Mouse (Mus musculus): Measurements from ENCODE around the gene Zswim3. TPM values are rescaled to one million over a fixed set of nuclear protein-coding genes. Genes with fewer than 3 reads are reported as not detected.

The Zswim3 gene
- polyA plus RNA-seq, 1 experiment from 2014 or later: 8.5 TPM

- DNase-seq (ENCODE audit: low spot score): peak; percentile 92
- H3K27ac ChIP-seq (replicated peaks): peak within 1 kb of the TSS; percentile 87
- H3K36me3 ChIP-seq (replicated peaks): peaks cover 18% of the 10 kb centered on the region; the same call in 1 of the 2 replicates
- WGBS: under 1% methylated on average over 89 of the region's 89 CpGs
- no peaks in the 10 kb centered on the region for H3K9me3 ChIP-seq
- H3K27me3 ChIP-seq (replicated peaks; ENCODE audit: low read depth, poor library complexity, severe bottlenecking): peaks cover 13% of the 10 kb centered on the region; the same call in 1 of the 2 replicates
- H3K4me3 ChIP-seq: peak within 1 kb of the TSS; percentile 79
- peaks cover 36% of the 10 kb centered on the region for H3K4me1 ChIP-seq
Measured at GRCm38 (mm10) chr2:164785481-164786387, 19.2 kb upstream of the Zswim3 start, which contains the start of gene Snx21. Snx21 (plus strand) TSS chr2:164785823.

- no peak for DNase-seq (ENCODE audit: low spot score)
- peaks cover 24% of the 10 kb centered on the region for H3K36me3 ChIP-seq (replicated peaks)
- 9% methylated on average over 15 of the region's 15 CpGs for WGBS
- H3K4me1 ChIP-seq: peaks cover 36% of the 10 kb centered on the region
- peak overlapping the region; percentile 87 for H3K27ac ChIP-seq (replicated peaks)
- H3K27me3 ChIP-seq (replicated peaks; ENCODE audit: low read depth, poor library complexity, severe bottlenecking): peaks cover 13% of the 10 kb centered on the region; the same call in 1 of the 2 replicates
- H3K4me3 ChIP-seq: peak overlapping the region; percentile 79
- H3K9me3 ChIP-seq: no peaks in the 10 kb centered on the region
Measured at GRCm38 (mm10) chr2:164786388-164786885, 18.5 kb upstream of the Zswim3 start.

- DNase-seq (ENCODE audit: low spot score): no peak
- H3K4me3 ChIP-seq: peak overlapping the region; percentile 23; the same call in 1 of the 2 replicates
- no peaks in the 10 kb centered on the region for H3K9me3 ChIP-seq
- H3K27me3 ChIP-seq (replicated peaks; ENCODE audit: low read depth, poor library complexity, severe bottlenecking): peaks cover 13% of the 10 kb centered on the region; the same call in 1 of the 2 replicates
- WGBS: 85% methylated on average over 3 of the region's 3 CpGs
- no peak overlapping the region for H3K27ac ChIP-seq (replicated peaks)
- H3K36me3 ChIP-seq (replicated peaks): peaks cover 30% of the 10 kb centered on the region
- peaks cover 36% of the 10 kb centered on the region for H3K4me1 ChIP-seq
Measured at GRCm38 (mm10) chr2:164787032-164787431, 17.9 kb upstream of the Zswim3 start.

GRCm38 (mm10) chr2:164787779-164788178, 17.1 kb upstream of the Zswim3 start:
- DNase-seq (ENCODE audit: low spot score): no peak
- Histone ChIP-seq H3K4me1 (peaks cover 36% of the 10 kb centered on the region), H3K27ac (replicated peaks) (no peak overlapping the region), H3K27me3 (replicated peaks; ENCODE audit: low read depth, poor library complexity, severe bottlenecking) (peaks cover 13% of the 10 kb centered on the region; the same call in 1 of the 2 replicates), H3K4me3 (no peak overlapping the region), H3K9me3 (no peaks in the 10 kb centered on the region), H3K36me3 (replicated peaks) (peaks cover 38% of the 10 kb centered on the region)
- 79% methylated on average over 10 of the region's 10 CpGs for WGBS

DNA sequence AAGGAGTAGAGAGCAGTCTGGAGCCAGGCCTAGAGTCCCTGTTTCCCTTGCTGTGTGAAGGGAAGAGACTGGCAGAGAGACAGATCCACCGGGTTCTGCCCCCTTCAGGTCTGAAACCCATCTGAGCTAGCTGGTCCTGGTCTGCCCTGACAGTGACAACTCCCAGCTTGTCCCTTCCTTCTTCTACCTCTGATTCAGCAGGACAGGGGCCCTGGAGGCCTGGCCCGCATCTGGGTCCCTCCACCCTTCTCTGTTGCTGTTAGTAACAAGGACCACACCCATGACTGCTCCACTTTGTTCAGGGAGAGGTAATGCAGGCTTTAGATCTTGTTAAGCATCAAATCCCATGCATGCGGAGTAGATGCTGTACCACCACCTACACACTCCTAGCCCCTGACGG, 16.5 kb upstream of the Zswim3 start:
- H3K27me3 ChIP-seq (replicated peaks; ENCODE audit: low read depth, poor library complexity, severe bottlenecking): peaks cover 13% of the 10 kb centered on the region; the same call in 1 of the 2 replicates
- WGBS: 74% methylated on average over 4 of the region's 4 CpGs

GRCm38 (mm10) chr2:164790451-164790850, 14.4 kb upstream of the Zswim3 start:
- no peak overlapping the region for H3K27ac ChIP-seq (replicated peaks)
- H3K4me3 ChIP-seq: no peak overlapping the region
- WGBS: 81% methylated on average over 4 of the region's 4 CpGs
- H3K36me3 ChIP-seq (replicated peaks): peaks cover 57% of the 10 kb centered on the region
- H3K9me3 ChIP-seq: no peaks in the 10 kb centered on the region
- peaks cover 9% of the 10 kb centered on the region; the same call in 1 of the 2 replicates for H3K27me3 ChIP-seq (replicated peaks; ENCODE audit: low read depth, poor library complexity, severe bottlenecking)
- peaks cover 28% of the 10 kb centered on the region for H3K4me1 ChIP-seq
- no peak for DNase-seq (ENCODE audit: low spot score)

More for the DNA sequence above, 16.5 kb upstream of the Zswim3 start:
- peaks cover 36% of the 10 kb centered on the region for H3K4me1 ChIP-seq
- H3K27ac ChIP-seq (replicated peaks): 0 out of 2 replicates have a peak overlapping the region, but pooled peaks have one; percentile 30
- no peak for DNase-seq (ENCODE audit: low spot score)
- H3K4me3 ChIP-seq: no peak overlapping the region
- H3K36me3 ChIP-seq (replicated peaks): peaks cover 44% of the 10 kb centered on the region
- H3K9me3 ChIP-seq: no peaks in the 10 kb centered on the region

GRCm38 (mm10) chr2:164791841-164792261, 13.0 kb upstream of the Zswim3 start:
- Histone ChIP-seq H3K9me3 (no peaks in the 10 kb centered on the region), H3K27ac (replicated peaks) (no peak overlapping the region), H3K36me3 (replicated peaks) (peaks cover 71% of the 10 kb centered on the region), H3K4me3 (no peak overlapping the region; the same call in 1 of the 2 replicates), H3K4me1 (peaks cover 14% of the 10 kb centered on the region), H3K27me3 (replicated peaks; ENCODE audit: low read depth, poor library complexity, severe bottlenecking) (peaks cover 4% of the 10 kb centered on the region; the same call in 1 of the 2 replicates)
- DNase-seq (ENCODE audit: low spot score): no peak
- 95% methylated on average over 18 of the region's 18 CpGs for WGBS

DNA sequence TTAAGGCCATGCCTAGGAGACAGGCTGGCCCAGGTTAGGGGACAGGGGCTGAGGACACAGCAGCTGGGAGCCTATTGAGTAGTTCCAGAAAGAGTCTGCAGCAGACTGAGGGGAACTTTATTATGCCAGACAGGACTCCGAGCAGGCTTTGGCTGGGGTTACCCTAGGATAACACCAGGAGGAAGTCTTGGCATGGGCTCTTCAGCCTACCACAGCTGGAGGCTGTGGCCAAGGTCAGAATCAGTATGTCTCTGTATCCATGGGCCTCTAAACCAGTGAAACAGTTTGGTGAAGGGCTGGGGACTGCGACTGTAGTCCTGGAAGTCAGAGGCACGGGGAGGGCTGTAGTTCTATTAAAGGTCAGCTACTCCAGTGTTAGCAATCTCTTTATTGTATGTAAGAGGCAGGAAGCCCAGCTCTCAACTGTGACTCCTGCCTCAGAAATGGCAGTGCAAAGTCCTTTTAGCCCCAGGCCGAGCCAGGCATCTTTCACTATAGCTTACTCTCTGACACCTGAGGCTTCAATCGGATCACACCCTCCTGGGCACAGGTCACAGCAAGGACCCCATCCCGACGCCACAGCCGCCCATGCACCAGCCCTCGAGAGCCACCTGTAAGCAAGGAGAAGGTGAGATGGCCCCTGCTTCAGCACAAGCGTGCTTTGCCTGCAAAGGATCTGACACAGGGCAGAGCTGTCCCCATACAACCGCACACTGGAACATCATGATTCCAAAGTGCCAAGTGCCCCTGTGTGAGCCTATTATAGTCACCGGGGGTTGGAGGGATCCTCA, 12.3 kb upstream of the Zswim3 start:
- no peak for DNase-seq (ENCODE audit: low spot score)
- no peak overlapping the region for H3K27ac ChIP-seq (replicated peaks)
- H3K4me1 ChIP-seq: peaks cover 10% of the 10 kb centered on the region
- WGBS: 93% methylated on average over 12 of the region's 12 CpGs
- peaks cover 77% of the 10 kb centered on the region for H3K36me3 ChIP-seq (replicated peaks)
- H3K27me3 ChIP-seq (replicated peaks; ENCODE audit: low read depth, poor library complexity, severe bottlenecking): no peaks in the 10 kb centered on the region
- H3K4me3 ChIP-seq: no peak overlapping the region
- no peaks in the 10 kb centered on the region for H3K9me3 ChIP-seq

DNA sequence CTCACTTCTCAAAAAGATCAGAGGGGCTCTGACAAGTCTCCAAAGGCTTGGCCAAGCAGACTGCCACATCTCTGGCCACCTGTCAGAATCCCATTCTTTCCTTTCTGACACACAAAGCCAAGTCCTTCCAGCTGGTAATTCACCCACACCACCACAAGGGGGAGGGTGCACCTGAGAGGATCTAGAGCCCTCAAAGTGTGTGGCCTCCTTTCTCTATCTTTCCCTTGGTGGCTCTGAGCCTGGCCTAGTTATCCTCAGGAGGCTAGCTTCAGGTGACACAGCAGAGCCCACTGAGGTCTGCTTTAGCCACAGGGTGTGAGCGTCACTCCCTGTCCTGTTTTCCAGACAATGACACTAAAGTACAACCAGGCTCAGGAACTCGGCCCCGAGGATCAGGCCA, 11.7 kb upstream of the Zswim3 start:
- Histone ChIP-seq H3K4me1 (peaks cover 9% of the 10 kb centered on the region), H3K9me3 (no peaks in the 10 kb centered on the region), H3K27ac (replicated peaks) (no peak overlapping the region), H3K4me3 (no peak overlapping the region), H3K36me3 (replicated peaks) (peaks cover 83% of the 10 kb centered on the region), H3K27me3 (replicated peaks; ENCODE audit: low read depth, poor library complexity, severe bottlenecking) (no peaks in the 10 kb centered on the region)
- peak; percentile 71 for DNase-seq (ENCODE audit: low spot score)
- WGBS: 78% methylated on average over 3 of the region's 3 CpGs

DNA sequence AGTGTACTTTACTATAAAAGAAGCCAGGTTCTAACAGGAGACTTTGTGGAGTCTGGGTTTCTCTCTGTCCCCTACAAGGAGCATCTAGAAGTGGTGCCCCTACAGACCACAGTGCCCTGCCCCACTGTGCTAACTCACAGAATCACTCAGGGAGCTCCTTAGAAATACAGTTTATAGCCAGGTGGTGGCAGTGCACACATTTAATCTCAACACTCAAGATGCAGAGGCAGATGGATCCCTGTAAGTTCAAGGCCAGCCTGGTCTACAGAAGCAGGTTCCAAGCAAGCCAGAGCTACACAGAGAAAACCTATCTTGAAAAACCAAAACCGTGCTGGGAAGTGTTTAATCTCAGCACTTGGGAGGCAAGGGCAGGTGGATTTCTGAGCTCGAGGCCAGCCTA, 11.1 kb upstream of the Zswim3 start:
- H3K36me3 ChIP-seq (replicated peaks): peaks cover 83% of the 10 kb centered on the region
- 91% methylated on average over 2 of the region's 2 CpGs for WGBS

DNA sequence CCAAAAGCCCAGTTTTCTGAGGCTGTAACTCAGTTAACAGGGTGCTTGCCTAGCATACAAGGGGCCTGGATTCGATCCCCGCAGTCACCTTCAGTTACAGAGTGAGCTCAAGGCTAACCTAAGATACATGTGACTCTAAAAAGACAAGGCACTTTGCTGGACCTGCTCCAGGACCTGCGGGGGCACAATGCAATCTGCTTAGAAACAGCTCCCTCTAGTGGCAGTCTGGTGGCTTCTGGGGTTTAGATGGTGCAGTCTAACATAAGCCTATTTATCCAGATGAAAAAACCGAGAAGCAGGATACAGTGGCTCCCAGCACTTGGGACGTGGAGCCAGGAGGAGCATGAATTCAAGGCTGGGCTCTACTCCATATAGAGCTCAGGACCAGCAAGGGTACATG, 10.6 kb upstream of the Zswim3 start:
- no peaks in the 10 kb centered on the region for H3K4me1 ChIP-seq
- DNase-seq (ENCODE audit: low spot score): peak; percentile 81
- no peaks in the 10 kb centered on the region for H3K27me3 ChIP-seq (replicated peaks; ENCODE audit: low read depth, poor library complexity, severe bottlenecking)
- H3K36me3 ChIP-seq (replicated peaks): peaks cover 84% of the 10 kb centered on the region
- no peak overlapping the region for H3K4me3 ChIP-seq
- H3K27ac ChIP-seq (replicated peaks): no peak overlapping the region
- 33% methylated on average over 5 of the region's 5 CpGs for WGBS
- no peaks in the 10 kb centered on the region for H3K9me3 ChIP-seq

More for the DNA sequence above, 11.1 kb upstream of the Zswim3 start:
- DNase-seq (ENCODE audit: low spot score): no peak
- Histone ChIP-seq H3K27me3 (replicated peaks; ENCODE audit: low read depth, poor library complexity, severe bottlenecking) (no peaks in the 10 kb centered on the region), H3K4me1 (peaks cover 3% of the 10 kb centered on the region), H3K27ac (replicated peaks) (no peak overlapping the region), H3K9me3 (no peaks in the 10 kb centered on the region), H3K4me3 (no peak overlapping the region)

DNA sequence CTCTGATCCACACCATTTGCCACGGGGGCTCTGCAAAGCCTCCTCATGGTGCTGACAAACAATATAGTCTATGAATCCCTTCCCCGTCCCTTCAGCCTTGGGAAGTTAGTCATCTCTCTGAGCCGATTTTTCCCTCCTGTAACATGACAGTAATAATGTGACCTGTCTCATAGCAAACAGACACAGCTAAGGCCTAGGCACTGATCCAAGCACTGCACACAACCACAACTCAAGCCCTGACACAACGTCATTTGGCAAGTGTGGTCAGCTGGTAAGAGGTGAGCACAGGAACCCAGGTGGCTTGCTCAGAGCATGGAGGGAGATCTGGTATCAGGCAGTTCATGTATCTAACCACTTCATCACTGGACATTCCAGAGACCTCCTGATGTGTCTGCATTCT, 9.0 kb upstream of the Zswim3 start:
- Histone ChIP-seq H3K27ac (replicated peaks) (no peak overlapping the region), H3K9me3 (no peaks in the 10 kb centered on the region), H3K4me1 (no peaks in the 10 kb centered on the region), H3K27me3 (replicated peaks; ENCODE audit: low read depth, poor library complexity, severe bottlenecking) (no peaks in the 10 kb centered on the region), H3K4me3 (no peak overlapping the region), H3K36me3 (replicated peaks) (peaks cover 90% of the 10 kb centered on the region)
- DNase-seq (ENCODE audit: low spot score): no peak
- WGBS: 89% methylated on average over 4 of the region's 4 CpGs
